Mouse (Mus musculus) stomach, embryonic 14.5 days (tissue): ENCODE data around the gene Gm20388. TPM values are rescaled to one million over a fixed set of nuclear protein-coding genes. Genes with fewer than 3 reads are reported as not detected.
A peak's percentile ranks its signal among the peaks of the same experiment; 100 is the strongest.
"Not testable (repeated sequence)": the region's sequence is repeated elsewhere in the genome, so short reads cannot be mapped to it uniquely, and the experiment has no call there.

Experiments used
- ATAC-seq: fragments of 200-750 bp; cut with Nextera tagmentation; 2 replicates; pipeline ENCODE4 v1.8.0; 2017; ENCODE audit warnings: low read depth, moderate TSS enrichment; ENCODE audit not compliant: insufficient number of reproducible peaks, insufficient read depth, low FRiP score
- H3K27ac ChIP-seq: fragments of 300-500 bp; sonication (generic); 2 replicates; pipeline ENCODE4 v1.5.1; 2014; ENCODE audit warnings: mild to moderate bottlenecking, low read length, moderate library complexity, mixed read lengths
- H3K27me3 ChIP-seq: fragments of 300-500 bp; sonication (generic); 2 replicates; pipeline ENCODE4 v1.6.1; 2014; ENCODE audit warnings: low read length, control low read depth, mixed read lengths; ENCODE audit not compliant: control insufficient read depth, insufficient read depth
- H3K36me3 ChIP-seq: fragments of 300-500 bp; sonication (generic); 2 replicates; pipeline ENCODE4 v1.6.1; 2014; ENCODE audit warnings: mild to moderate bottlenecking, control low read depth, low read length, moderate library complexity, mixed read lengths; ENCODE audit not compliant: control insufficient read depth, insufficient read depth
- H3K4me1 ChIP-seq: fragments of 300-500 bp; sonication (generic); 2 replicates; pipeline ENCODE4 v1.6.1; 2014; ENCODE audit warnings: low read length, control low read depth, mixed read lengths; ENCODE audit not compliant: control insufficient read depth, insufficient read depth
- H3K4me2 ChIP-seq: fragments of 300-500 bp; sonication (generic); replicated peaks from 2 replicates; pipeline ENCODE4 v1.6.1; 2014; ENCODE audit warnings: low read depth, low read length, control low read depth
- H3K4me3 ChIP-seq: fragments of 300-500 bp; sonication (generic); 2 replicates; pipeline ENCODE4 v1.5.1; 2014; ENCODE audit warnings: low read depth, low read length, control low read depth
- H3K9ac ChIP-seq: fragments of 300-500 bp; sonication (generic); replicated peaks from 2 replicates; pipeline ENCODE4 v1.6.1; 2014; ENCODE audit warnings: low read depth, mild to moderate bottlenecking, control low read depth, low read length, moderate library complexity, mixed read lengths
- H3K9me3 ChIP-seq: fragments of 300-500 bp; sonication (generic); 2 replicates; pipeline ENCODE4 v1.6.1; 2016; ENCODE audit warnings: low read depth, low read length, control low read depth; ENCODE audit not compliant: control insufficient read depth
- WGBS: fragments of 180-500 bp; shearing (Covaris S2); extraction: QIAGEN DNeasy Blood & Tissue Kit; methylation state at CpG from one replicate; pipeline ENCODE4 v1.1.7; 2014; 5-methylcytosine and 5-hydroxymethylcytosine counted together
- polyA plus RNA-seq: library from polyadenylated mRNA; unstranded; fragments of >200 nt; fragmentation: Nextera tagmentation; extraction: Ambion mirVana; gene quantifications from 2 replicates; pipeline ENCODE4 v1.2.1, GENCODE M21; 2014

Gm20388 gene
- polyA plus RNA-seq, 1 experiment from 2014 or later = 11.4 TPM

DNA sequence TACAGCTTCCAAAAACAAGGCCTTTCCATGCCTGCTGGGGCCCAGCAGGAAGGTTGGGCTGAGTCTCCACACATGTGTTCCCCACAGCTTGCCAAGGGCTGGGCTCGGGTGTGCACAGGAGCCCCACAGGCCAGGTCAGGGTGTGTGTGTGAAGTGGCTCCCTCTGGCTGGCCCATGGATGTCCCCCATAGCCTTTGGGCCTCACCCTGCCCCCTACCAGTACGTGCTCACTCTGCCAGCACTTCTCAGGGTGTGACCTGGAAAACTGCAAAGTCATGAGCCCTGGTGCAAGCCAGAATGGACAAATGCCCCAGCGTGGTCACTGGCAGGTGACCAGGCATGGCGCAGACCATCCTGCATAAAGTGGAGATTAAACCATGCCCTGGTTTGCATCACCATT is 1528.7 kb downstream of the Gm20388 start:
- Histone ChIP-seq H3K9me3 (no peaks in the 10 kb centered on the region), H3K27ac (no peak overlapping the region), H3K4me3 (no peak overlapping the region), H3K9ac (no peak overlapping the region), H3K4me2 (no peak overlapping the region), H3K36me3 (no peaks in the 10 kb centered on the region), H3K27me3 (no peaks in the 10 kb centered on the region), H3K4me1 (no peaks in the 10 kb centered on the region)
- 78% methylated on average over 4 of the region's 4 CpGs for WGBS
- ATAC-seq = no peak

- 66% methylated on average over 7 of the region's 7 CpGs for WGBS
These were observed 1532.7 kb downstream of the Gm20388 start for GRCm38 (mm10) chr8:121443361-121443760.

GRCm38 (mm10) chr8:121444521-121444920 is 1533.9 kb downstream of the Gm20388 start:
- H3K27me3 ChIP-seq, H3K4me1 ChIP-seq, H3K4me2 ChIP-seq, H3K9ac ChIP-seq, ATAC-seq, H3K9me3 ChIP-seq, H3K4me3 ChIP-seq, H3K27ac ChIP-seq, H3K36me3 ChIP-seq: not testable (repeated sequence)
- 95% methylated on average over 1 of the region's 1 CpGs for WGBS

More at GRCm38 (mm10) chr8:121443361-121443760, 1532.7 kb downstream of the Gm20388 start:
- Histone ChIP-seq H3K4me2 (no peak overlapping the region), H3K27ac (no peak overlapping the region), H3K27me3 (no peaks in the 10 kb centered on the region), H3K9ac (no peak overlapping the region), H3K4me3 (no peak overlapping the region), H3K36me3 (no peaks in the 10 kb centered on the region), H3K4me1 (no peaks in the 10 kb centered on the region), H3K9me3 (no peaks in the 10 kb centered on the region)
- no peak for ATAC-seq

- ATAC-seq = no peak
- Histone ChIP-seq H3K4me1 (no peaks in the 10 kb centered on the region), H3K9me3 (no peaks in the 10 kb centered on the region), H3K4me2 (no peak overlapping the region), H3K27ac (no peak overlapping the region), H3K4me3 (no peak overlapping the region), H3K9ac (no peak overlapping the region), H3K27me3 (no peaks in the 10 kb centered on the region), H3K36me3 (no peaks in the 10 kb centered on the region)
- 88% methylated on average over 10 of the region's 10 CpGs for WGBS
These were observed 1534.4 kb downstream of the Gm20388 start for GRCm38 (mm10) chr8:121445027-121445471.

DNA sequence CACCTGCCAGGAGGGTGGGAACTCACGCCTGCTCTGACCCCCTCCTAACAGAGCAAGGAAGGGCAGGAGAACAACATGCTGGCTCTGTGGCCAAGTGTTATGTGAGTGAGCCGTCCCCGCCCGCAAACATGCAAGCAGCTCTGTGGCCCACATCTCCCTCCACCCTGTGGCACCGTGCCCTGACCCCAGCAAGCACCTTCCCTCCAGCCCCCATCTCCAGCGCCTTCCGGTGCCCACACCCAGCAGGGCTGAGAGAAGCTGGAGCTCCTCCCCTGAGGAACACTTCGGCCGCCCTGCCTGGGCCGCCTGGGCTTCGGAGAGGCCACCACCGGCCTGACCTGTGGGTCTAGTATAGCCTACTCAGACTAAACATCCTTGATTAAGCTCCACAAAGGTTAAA is 1535.5 kb downstream of the Gm20388 start:
- Histone ChIP-seq H3K36me3 (no peaks in the 10 kb centered on the region), H3K9me3 (no peaks in the 10 kb centered on the region), H3K4me3 (no peak overlapping the region), H3K27me3 (no peaks in the 10 kb centered on the region), H3K27ac (no peak overlapping the region), H3K4me2 (no peak overlapping the region), H3K9ac (no peak overlapping the region), H3K4me1 (no peaks in the 10 kb centered on the region)
- ATAC-seq = no peak
- WGBS = 52% methylated on average over 12 of the region's 12 CpGs

DNA sequence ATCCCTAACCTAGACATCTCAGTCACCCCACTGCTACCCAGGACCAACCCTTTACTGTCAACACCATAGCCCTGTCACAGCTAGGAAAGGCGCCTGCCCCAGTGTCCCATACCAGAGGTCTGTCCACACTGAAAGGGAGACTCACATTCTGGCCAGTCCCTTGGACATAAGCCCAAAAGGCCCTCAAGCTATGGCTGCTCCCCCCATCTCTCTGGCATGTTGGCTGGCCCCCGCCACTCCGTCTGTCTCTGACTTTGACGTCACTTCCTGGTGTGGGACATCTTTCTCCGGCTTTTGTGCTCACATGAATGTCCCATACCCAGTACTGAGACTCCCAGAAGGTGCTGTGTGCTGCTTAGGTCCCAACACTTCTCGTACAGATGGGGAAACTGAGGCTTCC is 1536.2 kb downstream of the Gm20388 start:
- no peak overlapping the region for H3K9ac ChIP-seq
- no peak overlapping the region for H3K27ac ChIP-seq
- no peaks in the 10 kb centered on the region for H3K9me3 ChIP-seq
- no peak overlapping the region for H3K4me3 ChIP-seq
- ATAC-seq = no peak
- whole genome bisulfite sequencing = 85% methylated on average over 6 of the region's 6 CpGs
- no peaks in the 10 kb centered on the region for H3K4me1 ChIP-seq
- no peaks in the 10 kb centered on the region for H3K27me3 ChIP-seq
- no peaks in the 10 kb centered on the region for H3K36me3 ChIP-seq
- H3K4me2 ChIP-seq = no peak overlapping the region

DNA sequence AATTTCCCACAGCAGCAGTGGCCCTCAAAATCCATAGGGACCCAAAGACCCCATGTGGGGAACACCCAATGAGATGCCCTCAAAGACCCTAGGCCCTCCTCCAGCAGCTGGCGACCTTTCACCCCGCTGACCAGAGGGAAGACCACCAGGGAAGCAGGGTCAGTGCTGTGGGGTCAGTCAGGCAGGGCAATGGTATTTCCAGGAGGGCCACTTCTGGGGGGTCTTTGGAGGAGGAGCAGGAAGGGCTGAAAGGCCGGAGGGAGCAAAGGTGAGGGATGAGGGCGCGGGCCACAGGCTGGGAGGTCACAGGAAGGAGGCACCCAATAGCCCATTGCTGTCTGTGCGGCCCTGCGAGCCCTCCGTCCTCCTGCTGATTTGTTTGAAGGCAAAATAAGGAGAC is 1539.6 kb downstream of the Gm20388 start:
- Histone ChIP-seq H3K27ac (no peak overlapping the region), H3K9ac (no peak overlapping the region), H3K4me3 (no peak overlapping the region), H3K9me3 (no peaks in the 10 kb centered on the region), H3K27me3 (no peaks in the 10 kb centered on the region), H3K4me2 (no peak overlapping the region), H3K4me1 (no peaks in the 10 kb centered on the region), H3K36me3 (no peaks in the 10 kb centered on the region)
- no peak for ATAC-seq
- 44% methylated on average over 8 of the region's 8 CpGs for WGBS

GRCm38 (mm10) chr8:121451404-121452076 is 1540.9 kb downstream of the Gm20388 start:
- 64% methylated on average over 16 of the region's 16 CpGs for WGBS
- no peak overlapping the region for H3K4me3 ChIP-seq
- H3K27ac ChIP-seq = no peak overlapping the region
- ATAC-seq = peak; percentile 40; the same call in 1 of the 2 replicates
- H3K27me3 ChIP-seq = no peaks in the 10 kb centered on the region
- H3K4me1 ChIP-seq = no peaks in the 10 kb centered on the region
- no peaks in the 10 kb centered on the region for H3K36me3 ChIP-seq
- H3K4me2 ChIP-seq = no peak overlapping the region
- H3K9ac ChIP-seq = no peak overlapping the region
- no peaks in the 10 kb centered on the region for H3K9me3 ChIP-seq

DNA sequence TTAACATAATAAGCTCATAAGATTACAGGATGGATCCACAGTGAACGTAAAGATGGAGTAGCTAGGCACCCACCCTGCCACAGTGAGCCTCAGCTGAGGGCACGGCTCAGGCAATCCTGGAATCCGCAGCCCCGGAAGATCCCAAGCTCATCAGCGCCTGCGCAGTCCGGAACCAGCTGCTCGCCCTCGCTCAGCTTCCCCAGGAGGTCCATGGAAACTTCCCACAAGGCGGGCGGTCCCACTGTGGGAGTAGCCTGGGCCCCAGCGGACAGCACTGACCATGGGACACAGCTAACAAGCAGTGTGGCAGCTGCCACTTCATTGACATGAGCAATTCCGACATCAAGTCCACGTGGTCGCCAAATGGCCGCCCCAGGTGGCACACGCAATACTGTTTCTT is 1544.1 kb downstream of the Gm20388 start:
- Histone ChIP-seq H3K27me3 (no peaks in the 10 kb centered on the region), H3K36me3 (no peaks in the 10 kb centered on the region), H3K4me3 (no peak overlapping the region), H3K4me1 (no peaks in the 10 kb centered on the region), H3K9me3 (no peaks in the 10 kb centered on the region), H3K27ac (no peak overlapping the region), H3K9ac (no peak overlapping the region), H3K4me2 (no peak overlapping the region)
- no peak for ATAC-seq
- 94% methylated on average over 17 of the region's 17 CpGs for WGBS
